Comparison of ENCODE assay signal across 9 mouse cellular contexts in genomic region chr10:87854408-87854807, GRCm38 (mm10). TPM values are rescaled to one million over a fixed set of nuclear protein-coding genes. Genes with fewer than 3 reads are reported as not detected.
DNase-seq lines count a peak whose midpoint lies in the region; ATAC-seq and TF ChIP-seq lines count a peak whose summit lies in the region.
"Had no signal": no experiment of that assay in that cellular context is flagged by ENCODE, and none has a peak within 500 bp of the region (broad histone marks: within the 10 kb centered on the region; RNA-seq: fewer than 3 reads in every experiment).

No protein-coding gene starts in this region.

- TF ChIP-seq CTCF in liver, embryonic 14.5 days (IDR thresholded peaks at IDR 0.05; ENCODE audit: low read depth), result peak; percentile 67

- no peaks in the 10 kb centered on the region for H3K9me3 ChIP-seq in embryonic facial prominence, embryonic 11.5 days (replicated peaks; ENCODE audit: control insufficient read depth, low read length)
- H3K9me3 ChIP-seq in liver, embryonic 14.5 days (ENCODE audit: control insufficient read depth, low read length), result no peaks in the 10 kb centered on the region
- H3K9me3 ChIP-seq: neural tube, embryonic 13.5 days had no signal

- WGBS in embryonic facial prominence, embryonic 11.5 days, result 3% methylated on average over 5 of the region's 5 CpGs
- 1% methylated on average over 5 of the region's 5 CpGs for WGBS in liver, embryonic 14.5 days (ENCODE audit: insufficient replicate concordance)

- H3K4me3 ChIP-seq in embryonic facial prominence, embryonic 11.5 days (ENCODE audit: low read depth, low read length), result no peak overlapping the region
- no peak overlapping the region for H3K4me3 ChIP-seq in liver, embryonic 14.5 days (ENCODE audit: insufficient read depth in 1 of 2, low read depth in 2 of 2, low read length in 2 of 2)
- H3K4me3 ChIP-seq: neural tube, embryonic 13.5 days had no signal

- no peak overlapping the region for H3K9ac ChIP-seq in embryonic facial prominence, embryonic 11.5 days (replicated peaks; ENCODE audit: low read length)
- no peak overlapping the region for H3K9ac ChIP-seq in liver, embryonic 14.5 days (replicated peaks)
- H3K9ac ChIP-seq: neural tube, embryonic 13.5 days had no signal

- H3K36me3 ChIP-seq in embryonic facial prominence, embryonic 11.5 days (replicated peaks; ENCODE audit: control insufficient read depth, insufficient read depth, low read depth, low read length), result no peaks in the 10 kb centered on the region
- no peaks in the 10 kb centered on the region for H3K36me3 ChIP-seq in liver, embryonic 14.5 days (replicated peaks; ENCODE audit: control insufficient read depth, insufficient read depth, low read depth)
- H3K36me3 ChIP-seq: neural tube, embryonic 13.5 days had no signal

- H3K27ac ChIP-seq in embryonic facial prominence, embryonic 11.5 days (replicated peaks; ENCODE audit: low read depth, low read length), result no peak overlapping the region
- no peak overlapping the region for H3K27ac ChIP-seq in liver, embryonic 14.5 days
- H3K27ac ChIP-seq: neural tube, embryonic 13.5 days had no signal

- ATAC-seq in embryonic facial prominence, embryonic 11.5 days (replicated peaks; ENCODE audit: insufficient number of reproducible peaks, low FRiP score, low TSS enrichment, low read depth), result no peak
- ATAC-seq in liver, embryonic 14.5 days (ENCODE audit: insufficient read depth), result no peak
- ATAC-seq in monocyte, adult 5-6 weeks (replicated peaks; ENCODE audit: insufficient number of reproducible peaks, low FRiP score, low TSS enrichment, poor library complexity, severe bottlenecking), result no peak

- DNase-seq in spleen, adult 12 weeks (ENCODE audit: low spot score), result peak; percentile 3
- no peak for DNase-seq in spleen, postnatal 36 days (ENCODE audit: low spot score in 2 of 2)
- peak; percentile 63 for DNase-seq in adrenal gland, adult 2 months
- DNase-seq in embryonic facial prominence, embryonic 11.5 days (ENCODE audit: low spot score), result peak; percentile 85
- DNase-seq in kidney, adult 9 months, result peak; percentile 71
- DNase-seq in liver, embryonic 14.5 days (ENCODE audit: low read depth in 3 of 3, low spot score in 3 of 3), result peak in 2 of 3 experiments; percentile 18 to 26
- DNase-seq in right cerebral cortex, adult 2 months (ENCODE audit: low spot score in 2 of 2), result peak; percentile 73 to 74

- peaks cover 22% of the 10 kb centered on the region for H3K4me1 ChIP-seq in embryonic facial prominence, embryonic 11.5 days (ENCODE audit: control insufficient read depth, insufficient read depth, low read length)
- H3K4me1 ChIP-seq in liver, embryonic 14.5 days (replicated peaks; ENCODE audit: control insufficient read depth in 2 of 2, insufficient read depth in 2 of 2, low read length in 1 of 2), result no peaks in the 10 kb centered on the region

- H3K4me2 ChIP-seq in embryonic facial prominence, embryonic 11.5 days (ENCODE audit: low read depth, low read length), result no peak overlapping the region
- no peak overlapping the region for H3K4me2 ChIP-seq in liver, embryonic 14.5 days (ENCODE audit: low read depth)
- H3K4me2 ChIP-seq: neural tube, embryonic 13.5 days had no signal

- no peak for TF ChIP-seq EP300 in liver, embryonic 14.5 days (IDR thresholded peaks at IDR 0.05; ENCODE audit: low read depth)

- H3K27me3 ChIP-seq in embryonic facial prominence, embryonic 11.5 days (ENCODE audit: control insufficient read depth, insufficient read depth, low read length), result no peaks in the 10 kb centered on the region
- H3K27me3 ChIP-seq in liver, embryonic 14.5 days (ENCODE audit: control insufficient read depth, insufficient read depth, low read length), result no peaks in the 10 kb centered on the region

RNA-seq across cellular contexts. Expression of gene Igf1, which starts 3.7 kb away (rescaled TPM):
- 10 to 100 TPM; 39.0 to 46.4 TPM for total RNA-seq in adrenal gland, adult 2 months (2021)
- 23.7 and 31.9 TPM in 2 replicates for polyA plus RNA-seq in adrenal gland, adult 2 months (2012; rRNA removed)
- polyA plus RNA-seq in embryonic facial prominence, embryonic 11.5 days (2014; fragmentation: Nextera tagmentation; extraction: Ambion mirVana), result 66.3 and 67.8 TPM in 2 replicates
- polyA plus RNA-seq in liver, embryonic 14.5 days (2012; rRNA removed), result 5.2 and 7.1 TPM in 2 replicates
- 10.6 and 13.6 TPM in 2 replicates for polyA plus RNA-seq in liver, embryonic 14.5 days (2014; fragmentation: Nextera tagmentation; extraction: Ambion mirVana)
- not detected in 3 replicates for total RNA-seq in monocyte, adult 5-6 weeks (2017)

Comparison
In these comparisons a context has a peak if more than half of its experiments do, and no peak if none do; other contexts are left out.
1. DNase-seq: peak in spleen, adult 12 weeks (single experiment), adrenal gland, adult 2 months (single experiment), embryonic facial prominence, embryonic 11.5 days (single experiment), kidney, adult 9 months (single experiment), liver, embryonic 14.5 days (2 of 3) and right cerebral cortex, adult 2 months (2 of 2); none in spleen, postnatal 36 days (0 of 2).